ENCODE assay signal across 10 mouse cellular contexts in genomic region chr12:59791473-59791872, GRCm38 (mm10).
A peak's percentile ranks its signal among the peaks of the same experiment; 100 is the strongest.
DNase-seq lines count a peak whose midpoint lies in the region; ATAC-seq and TF ChIP-seq lines count a peak whose summit lies in the region.
"Had no signal": no experiment of that assay in that cellular context is flagged by ENCODE, and none has a peak within 500 bp of the region (broad histone marks: within the 10 kb centered on the region; RNA-seq: fewer than 3 reads in every experiment).

No protein-coding gene starts in this region.

- DNase-seq in hindbrain, embryonic 10.5 days (ENCODE audit: low spot score): peak; percentile 9
- peak; percentile 16 for DNase-seq in neural tube, embryonic 10.5 days (ENCODE audit: extremely low spot score, low spot score)
- no peak for DNase-seq in spleen, postnatal 14 days (ENCODE audit: low spot score in 2 of 2)
- no peak for DNase-seq in urinary bladder, adult 2 months (ENCODE audit: low spot score)
- no peak for DNase-seq in cerebellum, postnatal 36 days

- H3K4me1 ChIP-seq in hindbrain, embryonic 10.5 days (replicated peaks): no peaks in the 10 kb centered on the region
- H3K4me1 ChIP-seq in hindbrain, embryonic 13.5 days (replicated peaks): no peaks in the 10 kb centered on the region
- no peaks in the 10 kb centered on the region for H3K4me1 ChIP-seq in neural tube, embryonic 15.5 days
- H3K4me1 ChIP-seq in cortical plate, adult 2 months (ENCODE audit: control insufficient read depth, insufficient read depth, low read length): peaks cover 1% of the 10 kb centered on the region; the same call in 1 of the 2 replicates

- no peaks in the 10 kb centered on the region for H3K36me3 ChIP-seq in hindbrain, embryonic 10.5 days
- H3K36me3 ChIP-seq in hindbrain, embryonic 13.5 days: no peaks in the 10 kb centered on the region
- no peaks in the 10 kb centered on the region for H3K36me3 ChIP-seq in neural tube, embryonic 15.5 days

- 0 out of 2 replicates have a peak, but pooled peaks have one; percentile 23 for TF ChIP-seq CTCF in cortical plate, adult 2 months (IDR thresholded peaks at IDR 0.05; ENCODE audit: extremely low read depth, insufficient read depth, low read length)

- H3K4me3 ChIP-seq in hindbrain, embryonic 10.5 days: no peak overlapping the region
- H3K4me3 ChIP-seq in hindbrain, embryonic 13.5 days: no peak overlapping the region
- no peak overlapping the region for H3K4me3 ChIP-seq in neural tube, embryonic 15.5 days (replicated peaks)
- H3K4me3 ChIP-seq in cortical plate, adult 2 months (ENCODE audit: insufficient read depth, low read length): no peak overlapping the region

- H3K9ac ChIP-seq in hindbrain, embryonic 13.5 days: no peak overlapping the region
- no peak overlapping the region for H3K9ac ChIP-seq in neural tube, embryonic 15.5 days (replicated peaks)
- H3K9ac ChIP-seq: hindbrain, embryonic 14.5 days had no signal

- no peaks in the 10 kb centered on the region for H3K9me3 ChIP-seq in hindbrain, embryonic 10.5 days
- no peaks in the 10 kb centered on the region for H3K9me3 ChIP-seq in hindbrain, embryonic 13.5 days
- H3K9me3 ChIP-seq in neural tube, embryonic 15.5 days (replicated peaks): no peaks in the 10 kb centered on the region

- no peaks in the 10 kb centered on the region for H3K27me3 ChIP-seq in hindbrain, embryonic 10.5 days (ENCODE audit: insufficient read depth, poor library complexity, severe bottlenecking)
- no peaks in the 10 kb centered on the region for H3K27me3 ChIP-seq in hindbrain, embryonic 13.5 days
- H3K27me3 ChIP-seq in neural tube, embryonic 15.5 days (replicated peaks): no peaks in the 10 kb centered on the region

- ATAC-seq in hindbrain, embryonic 13.5 days (ENCODE audit: low FRiP score): no peak
- ATAC-seq in neural tube, embryonic 15.5 days (ENCODE audit: low FRiP score): no peak

- 56% methylated on average over 4 of the region's 4 CpGs for WGBS in hindbrain, embryonic 10.5 days
- 54% methylated on average over 4 of the region's 4 CpGs for WGBS in hindbrain, embryonic 13.5 days
- 53% methylated on average over 4 of the region's 4 CpGs for WGBS in neural tube, embryonic 15.5 days

- no peak overlapping the region for H3K4me2 ChIP-seq in hindbrain, embryonic 13.5 days
- H3K4me2 ChIP-seq in neural tube, embryonic 15.5 days: no peak overlapping the region
- H3K4me2 ChIP-seq: hindbrain, embryonic 14.5 days had no signal

- no peak overlapping the region for H3K27ac ChIP-seq in hindbrain, embryonic 10.5 days
- H3K27ac ChIP-seq in hindbrain, embryonic 13.5 days: no peak overlapping the region
- H3K27ac ChIP-seq in neural tube, embryonic 15.5 days (replicated peaks): no peak overlapping the region
- H3K27ac ChIP-seq in cortical plate, adult 2 months (ENCODE audit: insufficient read depth, low read length): no peak overlapping the region
- H3K27ac ChIP-seq: hindbrain, embryonic 14.5 days; macrophage had no signal

- TF ChIP-seq POLR2A in cortical plate, adult 2 months (IDR thresholded peaks at IDR 0.05; ENCODE audit: extremely low read depth, insufficient read depth, low read length): no peak

Comparison
In these comparisons a context has a peak if more than half of its experiments do, and no peak if none do; other contexts are left out.
1. DNase-seq: peak in hindbrain, embryonic 10.5 days (single experiment) and neural tube, embryonic 10.5 days (single experiment); none in spleen, postnatal 14 days (0 of 2), urinary bladder, adult 2 months (single experiment) and cerebellum, postnatal 36 days (0 of 2).